Mouse (Mus musculus) liver, postnatal 0 days (tissue): ENCODE measurements at regions not wholly inside any gene's neighbourhood (a gene's known extent, or its start where the extent isn't known, plus 50 kb on each side); places are given as distances from the start of the nearest gene placed in this dataset.

Experiments
- ATAC-seq: fragments of 200-750 bp; cut with Nextera tagmentation; 2 replicates; pipeline ENCODE4 v1.8.0; 2017; ENCODE audit warnings: mild to moderate bottlenecking, moderate library complexity
- DNase-seq: peaks from one replicate; pipeline ENCODE4 v3.0.0-alpha.2; 2016
- H3K27ac ChIP-seq: fragments of 300-500 bp; sonication (generic); 2 replicates; pipeline ENCODE4 v1.5.1; 2014; ENCODE audit warnings: antibody characterized with exemption, moderate library complexity, mild to moderate bottlenecking, low read depth
- H3K27me3 ChIP-seq: fragments of 300-500 bp; sonication (generic); 2 replicates; pipeline ENCODE4 v1.6.1; 2014; ENCODE audit warnings: low read length, control low read depth, mixed read lengths; ENCODE audit not compliant: insufficient read depth
- H3K36me3 ChIP-seq: fragments of 300-500 bp; sonication (generic); replicated peaks from 2 replicates; pipeline ENCODE4 v1.6.1; 2014; ENCODE audit warnings: mild to moderate bottlenecking, control low read depth, low read length, moderate library complexity, mixed read lengths; ENCODE audit not compliant: insufficient read depth
- H3K4me1 ChIP-seq: fragments of 300-500 bp; sonication (generic); 2 replicates; pipeline ENCODE4 v1.6.1; 2014; ENCODE audit warnings: antibody characterized with exemption, mild to moderate bottlenecking, control low read depth; ENCODE audit not compliant: insufficient read depth
- H3K4me2 ChIP-seq: fragments of 300-500 bp; sonication (generic); 2 replicates; pipeline ENCODE4 v1.6.1; 2014; ENCODE audit warnings: low read depth, mild to moderate bottlenecking, low read length, moderate library complexity, mixed read lengths
- H3K4me3 ChIP-seq: fragments of 300-500 bp; sonication (generic); 2 replicates; pipeline ENCODE4 v1.5.1; 2014; ENCODE audit warnings: low read depth, low read length
- H3K9ac ChIP-seq: fragments of 300-500 bp; sonication (generic); replicated peaks from 2 replicates; pipeline ENCODE4 v1.6.1; 2014; ENCODE audit warnings: mild to moderate bottlenecking, moderate library complexity
- H3K9me3 ChIP-seq: fragments of 300-500 bp; sonication (generic); 2 replicates; pipeline ENCODE4 v1.6.1; 2016; ENCODE audit warnings: mild to moderate bottlenecking, control low read depth, low read length, mixed read lengths
- CTCF ChIP-seq: sonication (generic); IDR thresholded peaks from 2 replicates; pipeline ENCODE4 v1.5.1; 2016; ENCODE audit warnings: antibody characterized with exemption, low read depth
- EP300 ChIP-seq: IDR thresholded peaks from 2 replicates; pipeline ENCODE4 v1.6.1; 2016; ENCODE audit warnings: antibody characterized with exemption, low read depth, mild to moderate bottlenecking
- WGBS: fragments of 180-500 bp; shearing (Covaris S2); extraction: QIAGEN DNeasy Blood & Tissue Kit; methylation state at CpG from one replicate; pipeline ENCODE4 v1.1.7; 2014; ENCODE audit not compliant: insufficient replicate concordance; 5-methylcytosine and 5-hydroxymethylcytosine counted together

- H3K36me3 ChIP-seq: no peaks in the 10 kb centered on the region
- H3K4me1 ChIP-seq: no peaks in the 10 kb centered on the region
- H3K27ac ChIP-seq: no peak overlapping the region
- WGBS: 72% methylated on average over 6 of the region's 6 CpGs
- DNase-seq (no peak), ATAC-seq (no peak)
- no peak overlapping the region for H3K4me2 ChIP-seq
- no peak overlapping the region for H3K9ac ChIP-seq
- H3K4me3 ChIP-seq: no peak overlapping the region
- H3K27me3 ChIP-seq: no peaks in the 10 kb centered on the region
- H3K9me3 ChIP-seq: no peaks in the 10 kb centered on the region
- TF ChIP-seq CTCF (no peak), EP300 (no peak)
Measured at GRCm38 (mm10) chr16:15252666-15253347, 64.5 kb upstream of the Gm21897 start.

- no peak overlapping the region for H3K4me2 ChIP-seq
- no peaks in the 10 kb centered on the region for H3K27me3 ChIP-seq
- WGBS: 60% methylated on average over 3 of the region's 3 CpGs
- DNase-seq (no peak), ATAC-seq (no peak)
- H3K4me1 ChIP-seq: no peaks in the 10 kb centered on the region
- TF ChIP-seq EP300: no peak
- TF ChIP-seq CTCF: no peak
- H3K27ac ChIP-seq: no peak overlapping the region
- H3K36me3 ChIP-seq: no peaks in the 10 kb centered on the region
- no peaks in the 10 kb centered on the region for H3K9me3 ChIP-seq
- no peak overlapping the region for H3K9ac ChIP-seq
- H3K4me3 ChIP-seq: no peak overlapping the region
Measured at GRCm38 (mm10) chr16:15253348-15253693, 63.9 kb upstream of the Gm21897 start.

GRCm38 (mm10) chr16:15254669-15255068, 62.6 kb upstream of the Gm21897 start:
- no peak overlapping the region for H3K27ac ChIP-seq
- H3K4me1 ChIP-seq: no peaks in the 10 kb centered on the region
- no peak overlapping the region for H3K4me3 ChIP-seq
- 60% methylated on average over 2 of the region's 2 CpGs for WGBS
- H3K9ac ChIP-seq: no peak overlapping the region
- no peak overlapping the region for H3K4me2 ChIP-seq
- no peaks in the 10 kb centered on the region for H3K36me3 ChIP-seq
- no peaks in the 10 kb centered on the region for H3K9me3 ChIP-seq
- no peak for ATAC-seq
- H3K27me3 ChIP-seq: no peaks in the 10 kb centered on the region
- no peak for DNase-seq
- TF ChIP-seq CTCF (no peak), EP300 (no peak)

- ATAC-seq: no peak
- H3K27ac ChIP-seq: no peak overlapping the region
- no peak for DNase-seq
- no peak for TF ChIP-seq EP300
- TF ChIP-seq CTCF: no peak
- no peaks in the 10 kb centered on the region for H3K9me3 ChIP-seq
- H3K4me2 ChIP-seq: no peak overlapping the region
- WGBS: 60% methylated on average over 6 of the region's 6 CpGs
- H3K9ac ChIP-seq: no peak overlapping the region
- H3K36me3 ChIP-seq: no peaks in the 10 kb centered on the region
- H3K27me3 ChIP-seq: no peaks in the 10 kb centered on the region
- no peak overlapping the region for H3K4me3 ChIP-seq
- H3K4me1 ChIP-seq: no peaks in the 10 kb centered on the region
Measured at GRCm38 (mm10) chr16:15259474-15259873, 57.8 kb upstream of the Gm21897 start.

- Histone ChIP-seq H3K4me2 (no peak overlapping the region), H3K9ac (no peak overlapping the region), H3K27me3 (no peaks in the 10 kb centered on the region), H3K4me3 (no peak overlapping the region), H3K27ac (no peak overlapping the region), H3K36me3 (no peaks in the 10 kb centered on the region), H3K4me1 (no peaks in the 10 kb centered on the region), H3K9me3 (no peaks in the 10 kb centered on the region)
- TF ChIP-seq EP300 (no peak), CTCF (no peak)
- ATAC-seq: no peak
- no peak for DNase-seq
- WGBS: 74% methylated on average over 4 of the region's 4 CpGs
Measured at GRCm38 (mm10) chr16:15260069-15260468, 57.2 kb upstream of the Gm21897 start.
